Mouse (Mus musculus) heart, embryonic 11.5 days (tissue): ENCODE results near the gene Il17c. TPM values are rescaled to one million over a fixed set of nuclear protein-coding genes. Genes with fewer than 3 reads are reported as not detected.

Experiments used
- ATAC-seq: fragments of 200-750 bp; cut with Nextera tagmentation; replicated peaks from 2 replicates; pipeline ENCODE4 v1.8.0; 2017; ENCODE audit warnings: moderate library complexity; ENCODE audit not compliant: insufficient number of reproducible peaks, low FRiP score, low TSS enrichment
- H3K27ac ChIP-seq: fragments of 300-500 bp; sonication (generic); 2 replicates; pipeline ENCODE4 v1.5.1; 2014; ENCODE audit warnings: mild to moderate bottlenecking, low read depth, low read length
- H3K27me3 ChIP-seq: fragments of 300-500 bp; sonication (generic); 2 replicates; pipeline ENCODE4 v1.6.1; 2014; ENCODE audit warnings: mild to moderate bottlenecking, low read length, mixed read lengths; ENCODE audit not compliant: control insufficient read depth, insufficient read depth
- H3K36me3 ChIP-seq: fragments of 300-500 bp; sonication (generic); 2 replicates; pipeline ENCODE4 v1.6.1; 2014; ENCODE audit warnings: mild to moderate bottlenecking, low read length, moderate library complexity, mixed read lengths; ENCODE audit not compliant: control insufficient read depth, insufficient read depth
- H3K4me1 ChIP-seq: fragments of 300-500 bp; sonication (generic); 2 replicates; pipeline ENCODE4 v1.6.1; 2014; ENCODE audit warnings: low read length; ENCODE audit not compliant: control insufficient read depth, insufficient read depth
- H3K4me2 ChIP-seq: fragments of 300-500 bp; sonication (generic); 2 replicates; pipeline ENCODE4 v1.6.1; 2014; ENCODE audit warnings: mild to moderate bottlenecking, moderate library complexity
- H3K4me3 ChIP-seq: fragments of 300-500 bp; sonication (generic); 2 replicates; pipeline ENCODE4 v1.5.1; 2014; ENCODE audit warnings: low read depth, low read length
- H3K9ac ChIP-seq: fragments of 300-500 bp; sonication (generic); 2 replicates; pipeline ENCODE4 v1.6.1; 2014; ENCODE audit warnings: mild to moderate bottlenecking, low read depth, low read length, moderate library complexity
- H3K9me3 ChIP-seq: fragments of 300-500 bp; sonication (generic); replicated peaks from 2 replicates; pipeline ENCODE4 v1.6.1; 2016; ENCODE audit warnings: low read length; ENCODE audit not compliant: control insufficient read depth
- WGBS: fragments of 180-500 bp; shearing (Covaris S2); extraction: QIAGEN DNeasy Blood & Tissue Kit; methylation state at CpG from one replicate; pipeline ENCODE4 v1.1.7; 2014; ENCODE audit not compliant: insufficient replicate concordance; 5-methylcytosine and 5-hydroxymethylcytosine counted together
- polyA plus RNA-seq: library from polyadenylated mRNA; unstranded; fragments of >200 nt; fragmentation: Nextera tagmentation; extraction: Ambion mirVana; gene quantifications from 2 replicates; pipeline ENCODE4 v1.2.1, GENCODE M21; 2014

Il17c gene
- polyA plus RNA-seq = not detected in 2 replicates

DNA sequence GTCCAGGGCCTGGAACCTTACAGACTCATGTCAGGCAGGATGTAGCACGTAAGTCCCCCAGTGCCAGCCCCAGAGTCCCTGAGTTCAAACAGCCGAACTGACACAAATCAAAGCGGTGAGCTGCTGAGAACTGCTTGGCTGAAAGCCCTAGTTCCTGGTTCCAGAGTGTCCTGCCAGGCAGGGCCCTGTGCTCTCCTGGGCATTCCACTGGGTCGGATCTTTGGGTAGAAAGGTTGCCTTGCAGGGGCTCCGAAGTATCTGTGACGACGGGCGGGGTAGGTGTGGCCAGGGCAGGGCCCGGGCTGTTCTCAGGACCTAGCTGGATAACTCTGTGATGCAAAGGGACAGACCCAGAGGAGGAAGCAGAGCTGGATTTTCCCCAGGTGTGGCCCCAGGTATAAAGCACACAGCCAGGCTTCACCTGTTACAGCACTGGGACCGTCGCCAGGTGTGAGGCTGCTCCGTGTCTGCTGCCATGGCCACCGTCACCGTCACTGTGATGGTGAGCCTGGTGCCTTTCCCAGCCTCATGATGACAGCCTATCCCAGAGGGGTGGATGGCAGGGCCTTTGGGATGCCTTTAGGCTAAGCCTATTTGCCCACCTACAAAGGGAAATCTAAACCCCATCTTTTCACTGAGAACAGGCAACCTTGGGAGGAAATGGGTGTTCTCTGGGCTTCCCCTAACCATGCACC lies at the start of gene Il17c:
Il17c (plus strand) TSS at position 645 of the 695 bp plus-strand sequence.
- ATAC-seq = no peak
- 74% methylated on average over 14 of the region's 14 CpGs for WGBS
- Histone ChIP-seq H3K4me3 (no peak within 1 kb of the TSS), H3K9ac (no peak within 1 kb of the TSS), H3K4me1 (peaks cover 8% of the 10 kb centered on the region), H3K4me2 (no peak within 1 kb of the TSS), H3K36me3 (peaks cover 8% of the 10 kb centered on the region), H3K27me3 (no peaks in the 10 kb centered on the region), H3K9me3 (no peaks in the 10 kb centered on the region), H3K27ac (no peak within 1 kb of the TSS)

DNA sequence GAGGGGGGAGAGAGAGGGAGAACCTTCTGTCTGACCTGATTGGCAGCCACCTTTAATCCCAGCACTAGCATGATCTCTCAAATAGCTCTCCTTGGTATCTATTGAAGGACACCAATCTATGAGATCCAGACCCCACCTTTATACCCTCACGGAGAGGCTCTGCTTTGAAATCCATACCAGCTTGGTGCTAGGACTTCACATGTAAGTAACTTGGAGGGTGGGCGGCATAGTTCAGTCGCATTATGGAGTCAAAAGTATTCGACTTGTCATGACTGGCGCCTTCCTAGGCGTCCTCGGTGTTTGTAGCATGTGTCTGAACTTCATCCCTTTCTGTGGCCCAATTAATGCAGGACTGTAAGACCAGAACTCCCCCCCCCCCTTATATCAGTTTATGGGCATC lies 46.5 kb upstream of the Il17c start:
- no peaks in the 10 kb centered on the region; the same call in 1 of the 2 replicates for H3K36me3 ChIP-seq
- peak overlapping the region; percentile 72 for H3K4me2 ChIP-seq
- no peak for ATAC-seq
- H3K4me3 ChIP-seq = no peak overlapping the region; the same call in 1 of the 2 replicates
- 95% methylated on average over 7 of the region's 7 CpGs for WGBS
- H3K27me3 ChIP-seq = no peaks in the 10 kb centered on the region
- peaks cover 13% of the 10 kb centered on the region for H3K4me1 ChIP-seq
- H3K27ac ChIP-seq = no peak overlapping the region
- 0 out of 2 replicates have a peak overlapping the region, but pooled peaks have one; percentile 94 for H3K9ac ChIP-seq
- H3K9me3 ChIP-seq = no peaks in the 10 kb centered on the region

GRCm38 (mm10) chr8:122375751-122376364 lies 46.0 kb upstream of the Il17c start:
- H3K27ac ChIP-seq = no peak overlapping the region
- H3K9me3 ChIP-seq = no peaks in the 10 kb centered on the region
- peak overlapping the region; percentile 90 for H3K4me3 ChIP-seq
- H3K9ac ChIP-seq = peak overlapping the region; percentile 94; the same call in 1 of the 2 replicates
- 24% methylated on average over 13 of the region's 13 CpGs for WGBS
- H3K27me3 ChIP-seq = no peaks in the 10 kb centered on the region
- ATAC-seq = 0 out of 2 replicates have a peak, but pooled peaks have one; percentile 2
- peak overlapping the region; percentile 72 for H3K4me2 ChIP-seq
- peaks cover 1% of the 10 kb centered on the region; the same call in 1 of the 2 replicates for H3K36me3 ChIP-seq
- peaks cover 13% of the 10 kb centered on the region for H3K4me1 ChIP-seq

GRCm38 (mm10) chr8:122376365-122377231 lies 45.2 kb upstream of the Il17c start, which contains the start of gene Zc3h18:
TSS of gene Zc3h18 (plus strand) at chr8:122376609.
- Histone ChIP-seq H3K27me3 (no peaks in the 10 kb centered on the region), H3K27ac (peak within 1 kb of the TSS; percentile 96), H3K9me3 (no peaks in the 10 kb centered on the region), H3K9ac (peak within 1 kb of the TSS; percentile 94), H3K4me3 (peak within 1 kb of the TSS; percentile 90), H3K36me3 (peaks cover 3% of the 10 kb centered on the region; the same call in 1 of the 2 replicates), H3K4me2 (peak within 1 kb of the TSS; percentile 88), H3K4me1 (peaks cover 13% of the 10 kb centered on the region)
- peak; percentile 88 for ATAC-seq
- under 1% methylated on average over 94 of the region's 107 CpGs for WGBS

- peaks cover under 1% of the 10 kb centered on the region; the same call in 1 of the 2 replicates for H3K4me1 ChIP-seq
- ATAC-seq = no peak
- H3K27ac ChIP-seq = no peak overlapping the region
- no peak overlapping the region for H3K4me3 ChIP-seq
- no peak overlapping the region for H3K4me2 ChIP-seq
- H3K36me3 ChIP-seq = peaks cover 38% of the 10 kb centered on the region
- H3K27me3 ChIP-seq = no peaks in the 10 kb centered on the region
- H3K9me3 ChIP-seq = no peaks in the 10 kb centered on the region
- 81% methylated on average over 4 of the region's 4 CpGs for WGBS
- H3K9ac ChIP-seq = no peak overlapping the region
These were observed 38.8 kb upstream of the Il17c start for GRCm38 (mm10) chr8:122383039-122383438.

DNA sequence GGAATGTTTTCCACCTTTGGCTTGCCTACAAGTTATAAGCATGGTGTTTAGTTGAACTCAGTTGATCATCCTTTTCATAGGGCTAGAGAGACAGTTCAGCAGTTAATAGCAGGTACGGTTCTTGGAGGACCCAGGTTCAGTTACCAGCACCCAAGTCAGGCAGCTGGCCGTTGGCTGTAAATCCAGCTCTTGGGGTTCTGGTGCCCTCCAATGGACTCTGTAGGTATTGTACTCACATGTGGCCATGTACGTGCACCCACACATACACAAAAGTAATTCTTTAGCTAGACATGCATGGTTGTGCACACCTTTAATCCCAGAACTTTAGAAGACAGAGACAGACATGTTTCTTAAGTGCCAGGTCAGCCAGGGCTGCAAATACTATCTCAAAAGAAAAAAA lies 32.5 kb upstream of the Il17c start:
- H3K36me3 ChIP-seq = peaks cover 43% of the 10 kb centered on the region
- no peak overlapping the region for H3K4me2 ChIP-seq
- no peak overlapping the region for H3K27ac ChIP-seq
- WGBS = 94% methylated on average over 3 of the region's 3 CpGs
- no peaks in the 10 kb centered on the region for H3K4me1 ChIP-seq
- no peak for ATAC-seq
- H3K9ac ChIP-seq = no peak overlapping the region
- H3K4me3 ChIP-seq = no peak overlapping the region
- no peaks in the 10 kb centered on the region; the same call in 1 of the 2 replicates for H3K9me3 ChIP-seq
- no peaks in the 10 kb centered on the region for H3K27me3 ChIP-seq

GRCm38 (mm10) chr8:122390758-122391157 lies 31.1 kb upstream of the Il17c start:
- WGBS = 84% methylated on average over 3 of the region's 3 CpGs
- H3K27me3 ChIP-seq = no peaks in the 10 kb centered on the region
- H3K4me1 ChIP-seq = no peaks in the 10 kb centered on the region
- no peak overlapping the region for H3K4me3 ChIP-seq
- no peaks in the 10 kb centered on the region; the same call in 1 of the 2 replicates for H3K9me3 ChIP-seq
- H3K9ac ChIP-seq = no peak overlapping the region
- ATAC-seq = no peak
- H3K27ac ChIP-seq = no peak overlapping the region
- H3K4me2 ChIP-seq = no peak overlapping the region
- peaks cover 33% of the 10 kb centered on the region for H3K36me3 ChIP-seq

DNA sequence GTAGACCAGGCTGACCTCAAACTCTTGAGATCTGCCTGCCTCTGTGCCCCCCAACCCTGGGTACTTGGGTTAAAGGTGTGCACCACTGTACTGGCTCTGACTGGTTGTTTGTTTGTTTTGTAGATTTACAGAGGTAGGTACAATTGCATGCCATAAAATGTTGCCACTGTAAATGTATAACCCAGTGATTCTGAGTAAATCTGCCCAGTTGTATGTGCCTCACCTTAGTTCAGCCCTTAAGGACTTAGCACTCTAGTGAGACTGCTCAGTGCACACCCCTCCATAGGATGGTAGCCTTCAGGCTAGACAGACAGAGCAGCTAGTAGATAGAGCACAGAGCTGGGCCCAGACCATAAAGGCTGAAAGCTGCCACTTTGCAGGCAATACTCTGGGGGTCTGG lies 28.1 kb upstream of the Il17c start:
- H3K36me3 ChIP-seq = peaks cover 21% of the 10 kb centered on the region

More for the DNA sequence above, 28.1 kb upstream of the Il17c start:
- no peak overlapping the region for H3K4me3 ChIP-seq
- no peak overlapping the region for H3K9ac ChIP-seq
- no peak for ATAC-seq
- H3K27ac ChIP-seq = no peak overlapping the region
- H3K27me3 ChIP-seq = no peaks in the 10 kb centered on the region
- H3K4me1 ChIP-seq = no peaks in the 10 kb centered on the region
- no peaks in the 10 kb centered on the region; the same call in 1 of the 2 replicates for H3K9me3 ChIP-seq
- H3K4me2 ChIP-seq = no peak overlapping the region
